Mouse (Mus musculus): Measurements from ENCODE around the gene Gng12.
"Not testable (repeated sequence)": the region's sequence is repeated elsewhere in the genome, so short reads cannot be mapped to it uniquely, and the experiment has no call there.

Gng12 gene

GRCm38 (mm10) chr6:67029312-67029950, 133.2 kb downstream of the Gng12 start:
- DNase-seq (ENCODE audit: low spot score): no peak

DNA sequence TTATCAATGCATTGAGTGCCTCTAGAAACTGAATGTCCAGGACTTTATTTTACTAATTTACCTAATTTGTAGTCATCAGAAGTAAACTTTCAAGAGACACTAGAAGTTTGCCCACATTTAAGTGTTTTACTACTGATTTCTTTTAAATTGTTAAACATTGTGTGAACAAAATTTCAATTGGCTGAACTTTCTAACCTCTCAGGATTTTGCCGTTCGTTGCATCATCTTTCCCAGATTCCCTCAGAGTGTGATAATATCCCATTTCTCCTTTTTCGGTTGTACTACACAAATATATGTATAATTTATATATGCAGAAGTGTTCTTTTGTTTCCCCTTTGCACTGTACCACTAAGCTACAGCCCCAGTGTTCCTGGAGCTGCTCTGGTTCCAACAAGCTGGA, 133.8 kb downstream of the Gng12 start:
- no peak for DNase-seq (ENCODE audit: low spot score)

DNA sequence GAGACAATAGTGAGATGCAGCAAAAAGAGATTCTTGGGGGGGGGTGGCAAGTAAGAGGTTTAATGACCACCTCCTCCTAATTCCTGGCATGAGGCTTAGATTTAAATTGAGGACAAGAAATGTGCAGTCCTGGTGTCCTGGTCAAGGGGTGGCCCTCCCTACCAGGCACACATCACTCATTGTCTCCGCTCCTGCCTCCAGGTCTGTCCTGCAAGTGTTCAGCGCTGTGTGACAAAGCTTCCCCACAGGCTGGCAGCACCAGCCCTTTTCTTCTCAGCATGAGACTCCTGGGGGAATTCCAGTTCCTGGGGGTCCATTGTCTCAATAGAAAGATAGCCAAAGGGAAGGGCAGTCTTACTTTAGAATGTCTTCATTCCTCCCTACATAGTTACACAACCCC, 134.2 kb downstream of the Gng12 start:
- DNase-seq (ENCODE audit: low spot score): no peak

DNA sequence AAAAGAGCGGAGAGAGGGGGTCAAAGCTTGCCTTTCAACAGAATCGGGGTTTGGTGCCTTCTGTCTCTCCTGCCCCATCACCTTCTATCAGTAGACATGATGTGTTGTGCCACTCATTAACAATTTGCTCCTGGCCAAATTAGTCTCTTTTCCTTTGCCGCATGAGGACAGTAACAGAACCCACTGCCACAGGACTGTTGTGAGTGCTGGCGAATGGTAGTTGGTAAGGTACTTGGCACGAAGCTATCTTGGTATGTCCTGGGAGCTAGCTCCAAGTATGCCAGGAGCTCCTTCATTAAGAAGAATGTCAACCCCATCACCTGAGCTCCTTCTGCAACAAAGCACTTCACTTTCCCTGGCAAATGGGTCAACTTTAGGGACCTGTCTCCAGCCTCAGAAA, 134.6 kb downstream of the Gng12 start:
- no peak for DNase-seq (ENCODE audit: low spot score)

GRCm38 (mm10) chr6:67032551-67032950, 136.4 kb downstream of the Gng12 start:
- not testable (repeated sequence) for DNase-seq (ENCODE audit: low spot score)

- not testable (repeated sequence) for DNase-seq (ENCODE audit: low spot score)
Measured at GRCm38 (mm10) chr6:67032972-67033371, 136.8 kb downstream of the Gng12 start.

- no peak for DNase-seq (ENCODE audit: low spot score)
Measured at GRCm38 (mm10) chr6:67033604-67034003, 137.4 kb downstream of the Gng12 start.

DNA sequence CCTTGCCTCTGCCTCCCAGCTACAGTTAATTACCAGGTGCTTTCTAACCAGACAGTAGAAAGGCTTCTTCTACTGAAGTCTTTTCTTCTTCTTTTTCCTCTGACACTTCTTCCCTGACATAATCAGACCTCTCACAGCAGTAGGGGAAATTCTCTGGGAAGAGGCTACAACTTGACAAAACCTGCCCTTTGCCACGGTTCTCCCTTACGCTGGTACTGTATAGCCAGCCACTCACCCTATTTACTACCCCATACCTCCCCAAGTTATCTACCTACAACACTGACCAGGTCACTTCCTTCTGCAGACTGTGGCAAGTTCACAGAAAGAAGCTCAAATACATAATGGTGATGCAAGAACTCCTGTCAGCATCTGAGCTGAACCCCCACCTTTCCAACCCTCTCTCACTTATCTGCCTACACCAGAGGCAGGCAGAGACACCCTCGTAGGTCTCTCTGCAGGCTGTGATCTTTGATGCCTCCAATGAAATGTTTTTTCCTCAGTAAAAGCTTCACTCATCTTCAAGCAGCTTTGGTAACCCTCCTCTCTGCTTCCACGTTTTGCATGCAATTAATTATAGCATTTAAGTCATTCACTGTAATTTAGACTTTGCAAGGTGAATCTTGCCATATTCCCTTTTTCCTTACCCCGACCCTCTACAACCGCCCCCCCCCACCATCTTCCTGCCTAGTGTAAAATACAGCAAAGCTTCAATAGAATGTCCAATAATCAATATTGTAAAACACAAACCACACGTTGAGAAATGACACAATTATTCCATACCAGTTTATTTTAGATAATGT, 138.3 kb downstream of the Gng12 start:
- no peak for DNase-seq (ENCODE audit: low spot score)

GRCm38 (mm10) chr6:67035388-67036299, 139.4 kb downstream of the Gng12 start:
- DNase-seq (ENCODE audit: low spot score): no peak

- peak; percentile 83 for DNase-seq (ENCODE audit: low spot score)
Measured at GRCm38 (mm10) chr6:67036356-67036811, 140.2 kb downstream of the Gng12 start.

DNA sequence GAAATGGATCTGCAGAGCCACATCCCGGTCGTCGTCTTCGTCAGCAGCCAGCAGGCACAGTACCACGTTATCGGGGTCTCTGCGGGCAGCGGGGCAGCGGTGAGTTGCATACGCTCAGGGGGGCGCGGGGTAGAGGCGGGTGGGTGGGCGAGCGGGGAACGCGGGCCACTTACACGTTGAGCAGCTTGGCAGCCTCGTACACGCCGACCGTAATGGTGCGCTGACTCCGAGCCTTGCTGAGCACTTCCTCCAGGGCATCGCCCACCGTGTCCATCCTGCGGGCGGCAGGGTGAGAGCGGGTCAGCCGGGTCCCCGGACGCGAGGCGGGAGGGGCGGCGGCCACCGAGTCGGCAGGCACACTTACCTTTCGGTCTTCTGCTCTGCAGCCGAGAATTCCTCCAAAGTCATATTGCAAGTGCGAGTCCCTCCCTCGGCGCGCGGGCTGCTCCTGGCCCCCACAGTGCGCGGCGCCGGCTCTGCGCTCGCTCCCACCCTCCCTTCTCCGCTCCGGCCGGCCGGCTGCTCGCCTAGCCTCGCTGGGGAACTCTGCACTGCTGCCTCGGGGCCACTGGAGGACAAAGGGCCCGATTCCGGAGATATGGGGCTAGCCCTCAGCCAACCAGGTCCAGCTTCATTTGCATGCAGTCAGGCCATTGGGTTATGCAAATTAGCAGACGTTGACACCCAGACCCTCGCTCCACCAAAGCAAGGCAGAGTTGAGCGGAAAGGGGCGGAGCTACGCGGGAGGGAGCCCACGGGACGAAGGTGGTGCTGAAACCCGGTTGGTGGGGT, 140.8 kb downstream of the Gng12 start, which contains the start of gene Gadd45a:
TSS of gene Gadd45a (minus strand) at position 621 of the 792 bp plus-strand sequence.
- peak; percentile 95 for DNase-seq (ENCODE audit: low spot score)

- no peak for DNase-seq (ENCODE audit: low spot score)
Measured at GRCm38 (mm10) chr6:67038964-67039363, 142.8 kb downstream of the Gng12 start.

GRCm38 (mm10) chr6:67040904-67041410, 144.8 kb downstream of the Gng12 start:
- no peak for DNase-seq (ENCODE audit: low spot score)

DNA sequence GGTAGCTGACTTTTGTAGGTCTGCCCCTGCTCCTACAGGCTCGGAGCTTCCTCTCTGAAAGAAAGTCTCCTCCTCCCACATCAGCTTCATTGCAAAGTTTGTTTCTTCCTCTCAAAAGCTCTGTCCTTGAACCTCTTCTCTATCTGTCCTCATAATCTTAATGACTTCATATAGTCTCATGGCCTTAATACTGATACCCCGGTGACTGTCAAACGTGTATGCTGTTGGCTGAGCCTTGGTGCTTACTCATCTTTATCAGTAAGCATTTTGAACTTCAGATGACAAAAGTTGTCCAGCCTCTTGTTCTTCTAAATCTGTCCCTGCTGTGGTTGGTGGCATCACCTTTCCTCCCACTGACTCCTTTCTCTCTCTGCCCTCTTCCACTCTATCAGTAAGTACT, 149.2 kb downstream of the Gng12 start:
- DNase-seq (ENCODE audit: low spot score): no peak

DNA sequence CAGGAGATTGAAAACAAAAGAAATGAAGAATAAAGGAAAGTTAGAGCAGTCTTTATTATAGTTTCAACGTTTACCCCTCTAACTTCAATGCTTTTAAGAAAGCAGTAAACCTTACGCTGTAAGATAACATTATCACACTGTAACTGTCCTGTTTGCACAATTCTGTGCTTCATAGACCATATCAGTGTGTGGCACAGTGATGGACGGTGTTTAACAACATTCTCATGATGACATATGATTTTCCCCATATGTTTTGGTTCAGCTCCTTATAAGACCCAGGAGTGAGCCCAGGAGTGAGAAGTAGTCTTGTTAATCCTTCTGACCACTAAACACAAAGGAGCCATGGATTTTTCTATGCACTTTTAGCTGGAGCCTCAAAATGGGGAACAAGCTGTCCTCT, 150.7 kb downstream of the Gng12 start:
- no peak for DNase-seq (ENCODE audit: low spot score)

DNA sequence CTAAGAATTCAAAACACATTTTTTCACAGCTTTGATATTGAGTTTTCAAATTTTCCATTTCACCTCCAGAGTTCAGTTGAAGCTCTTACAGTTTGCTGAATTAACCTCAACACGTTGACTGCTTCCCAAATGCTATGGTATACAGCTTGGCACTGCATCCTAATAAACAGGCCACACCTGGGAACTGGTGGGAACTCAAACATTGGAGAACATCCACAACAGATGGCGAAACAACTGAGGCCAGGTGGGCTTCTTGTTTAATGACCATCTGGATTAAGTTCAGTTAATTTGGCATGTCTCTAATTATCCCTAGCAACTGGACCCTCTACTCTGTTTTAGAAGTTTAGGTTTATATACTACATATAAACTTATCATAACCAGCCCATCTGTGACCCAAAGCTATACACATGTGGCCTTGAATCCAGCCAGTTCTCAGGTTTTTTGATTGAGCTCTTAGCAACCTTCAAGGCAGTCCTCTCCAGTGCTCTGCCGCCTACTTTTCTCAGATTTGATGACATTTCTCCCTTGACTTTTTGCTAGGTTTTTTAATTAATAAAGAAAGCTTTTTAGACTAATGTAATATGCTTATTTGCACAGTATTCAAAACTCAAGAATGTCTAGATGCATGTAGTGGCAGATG, 152.0 kb downstream of the Gng12 start:
- no peak for DNase-seq (ENCODE audit: low spot score)

DNA sequence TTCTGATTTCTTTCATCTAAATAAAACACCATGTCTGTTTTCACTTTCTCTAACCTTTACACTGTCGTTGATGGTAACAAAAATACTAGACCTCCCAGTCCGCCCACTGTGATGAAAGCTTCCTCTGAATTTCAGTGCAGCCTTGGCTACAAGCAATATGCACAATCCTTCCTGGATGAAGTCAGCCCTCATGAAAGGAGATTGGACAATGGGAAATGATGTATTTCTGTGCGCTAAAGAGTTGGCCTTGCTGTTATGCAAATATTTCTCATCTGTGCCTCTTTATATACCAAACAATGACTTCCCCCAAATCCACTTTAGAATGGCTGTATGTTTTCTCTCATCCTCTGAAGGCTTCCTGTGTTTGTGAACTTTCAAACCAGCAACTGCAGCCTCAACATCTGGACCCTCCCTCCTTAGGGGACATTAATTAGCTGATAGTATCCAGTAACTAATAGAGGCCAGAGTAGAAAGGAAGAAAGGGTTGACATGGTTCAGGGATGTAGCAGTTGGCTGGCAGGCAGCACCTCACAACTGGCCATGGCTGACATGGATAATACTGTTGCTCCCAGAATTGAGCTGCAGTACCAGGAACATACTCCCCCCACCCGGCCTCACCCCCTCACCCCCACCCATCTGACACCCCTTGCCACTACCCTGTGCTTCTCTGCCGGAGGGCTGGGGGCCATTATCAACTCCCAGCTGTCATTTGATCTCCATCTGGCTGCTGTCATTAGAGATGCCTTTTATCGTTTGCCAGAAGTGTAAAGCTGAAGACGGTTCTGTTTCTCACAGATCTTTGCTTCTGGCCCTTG, 152.9 kb downstream of the Gng12 start:
- no peak for DNase-seq (ENCODE audit: low spot score)

GRCm38 (mm10) chr6:67049695-67050038, 153.5 kb downstream of the Gng12 start:
- no peak for DNase-seq (ENCODE audit: low spot score)

- DNase-seq (ENCODE audit: low spot score): no peak
Measured at GRCm38 (mm10) chr6:67050063-67050462, 153.9 kb downstream of the Gng12 start.

Data from ovary, postnatal 36 days (tissue).